Mouse (Mus musculus): ENCODE measurements at regions not wholly inside any gene's neighbourhood (a gene's known extent, or its start where the extent isn't known, plus 50 kb on each side); places are given as distances from the start of the nearest gene placed in this dataset.

- TF ChIP-seq ZNF384 (IDR thresholded peaks at IDR 0.05; ENCODE audit: low read depth, low read length) (no peak), HCFC1 (IDR thresholded peaks at IDR 0.05; ENCODE audit: borderline replicate concordance, insufficient read depth, low read length) (no peak), ZC3H11A (IDR thresholded peaks at IDR 0.05; ENCODE audit: borderline replicate concordance, low read depth, low read length) (no peak), MAFK (IDR thresholded peaks at IDR 0.05; ENCODE audit: insufficient read depth, low read depth, low read length) (no peak)
Measured at GRCm38 (mm10) chr8:97722627-97723026, 1693.6 kb downstream of the Cdh8 start.

All from ES-E14 (cell line).